Mouse (Mus musculus) CH12.LX (cell line): ENCODE data around the gene Dmxl2. TPM values are rescaled to one million over a fixed set of nuclear protein-coding genes. Genes with fewer than 3 reads are reported as not detected.

Source experiments
- DNase-seq: peaks from one replicate; pipeline ENCODE4 v3.0.0-alpha.2; 2013; ENCODE audit errors: extremely low read depth
- H3K27ac ChIP-seq: 2 replicates; pipeline ENCODE4 v1.5.1; 2012; ENCODE audit warnings: low read depth, mild to moderate bottlenecking, control low read depth, moderate library complexity; ENCODE audit not compliant: insufficient read depth
- H3K27me3 ChIP-seq: replicated peaks from 2 replicates; pipeline ENCODE3; 2012; ENCODE audit warnings: inconsistent platforms
- H3K36me3 ChIP-seq, 2 experiments: replicated peaks in 1 of 2; 2 replicates each; pipeline versions ENCODE3 to v1.6.1; 2012; ENCODE audit warnings: inconsistent platforms in 1 of 2, low read length in 1 of 2, mild to moderate bottlenecking in 1 of 2, mixed read lengths in 1 of 2, moderate library complexity in 1 of 2; ENCODE audit not compliant: control insufficient read depth in 1 of 2, insufficient read depth in 1 of 2
- H3K4me1 ChIP-seq, 2 experiments: 2 replicates each; pipeline ENCODE4 v1.6.1; 2012; ENCODE audit warnings: inconsistent platforms in 1 of 2, moderate library complexity in 1 of 2; ENCODE audit not compliant: insufficient read depth in 2 of 2, control insufficient read depth in 1 of 2
- H3K4me2 ChIP-seq: 2 replicates; pipeline ENCODE4 v1.6.1; 2012; ENCODE audit warnings: low read depth, mild to moderate bottlenecking, control low read depth; ENCODE audit not compliant: poor library complexity, insufficient read depth, severe bottlenecking
- H3K4me3 ChIP-seq, 3 experiments: fragments of 150-350 bp in 1 of 3; sonication (generic) in 1 of 3; replicated peaks in 1 of 3; 2 replicates each; pipeline versions ENCODE3 to v1.5.1; 2011 to 2012; ENCODE audit warnings: low read depth in 2 of 3, low read length in 2 of 3, mild to moderate bottlenecking in 2 of 3, moderate library complexity in 2 of 3, control low read depth in 1 of 3, improper control_type of control experiment in 1 of 3, inconsistent platforms in 1 of 3, mixed read lengths in 1 of 3; ENCODE audit not compliant: poor library complexity in 1 of 3
- H3K79me2 ChIP-seq: replicated peaks from 2 replicates; pipeline ENCODE4 v1.6.1; 2012; ENCODE audit warnings: mild to moderate bottlenecking, moderate library complexity; ENCODE audit not compliant: control insufficient read depth, poor library complexity, insufficient read depth, severe bottlenecking; ENCODE audit errors: extremely low read depth
- H3K9ac ChIP-seq: 2 replicates; pipeline ENCODE4 v1.6.1; 2012; ENCODE audit warnings: low read depth, mild to moderate bottlenecking, control low read depth, moderate library complexity; ENCODE audit not compliant: insufficient read depth
- H3K9me3 ChIP-seq: replicated peaks from 2 replicates; pipeline ENCODE3; 2012; ENCODE audit warnings: low read length, inconsistent platforms, mixed read lengths
- CHD1 ChIP-seq: IDR thresholded peaks from 2 replicates; pipeline ENCODE4 v1.6.1; 2012; ENCODE audit warnings: low read depth, low read length, improper control_type of control experiment, inconsistent platforms
- CHD2 ChIP-seq: IDR thresholded peaks from 2 replicates; pipeline ENCODE4 v1.6.1; 2011; ENCODE audit warnings: low read length, improper control_type of control experiment
- HCFC1 ChIP-seq: IDR thresholded peaks from 2 replicates; pipeline ENCODE4 v1.6.1; 2012; ENCODE audit warnings: low read depth, mild to moderate bottlenecking, inconsistent platforms, low read length, improper control_type of control experiment
- IRF4 ChIP-seq: IDR thresholded peaks from 2 replicates; pipeline ENCODE4 v1.6.1; 2014; ENCODE audit warnings: low read depth, mild to moderate bottlenecking, inconsistent platforms, low read length, improper control_type of control experiment
- KAT2A ChIP-seq: IDR thresholded peaks from 2 replicates; pipeline ENCODE4 v1.6.1; 2012; ENCODE audit warnings: low read length, improper control_type of control experiment, inconsistent platforms; ENCODE audit not compliant: insufficient replicate concordance
- MAFK ChIP-seq: IDR thresholded peaks from 2 replicates; pipeline ENCODE4 v1.6.1; 2011; ENCODE audit warnings: low read length, improper control_type of control experiment; ENCODE audit not compliant: insufficient replicate concordance
- MAX ChIP-seq: IDR thresholded peaks from 2 replicates; pipeline ENCODE4 v1.6.1; 2011; ENCODE audit warnings: low read length, improper control_type of control experiment
- MAZ ChIP-seq: IDR thresholded peaks from 2 replicates; pipeline ENCODE4 v1.6.1; 2012; ENCODE audit warnings: low read depth, mild to moderate bottlenecking, inconsistent platforms, low read length, improper control_type of control experiment, moderate library complexity
- MEF2A ChIP-seq: IDR thresholded peaks from 2 replicates; pipeline ENCODE4 v1.6.1; 2014; ENCODE audit warnings: low read depth, mild to moderate bottlenecking, inconsistent platforms, low read length, improper control_type of control experiment, borderline replicate concordance
- NELFE ChIP-seq: IDR thresholded peaks from 2 replicates; pipeline ENCODE4 v1.6.1; 2011; ENCODE audit warnings: low read depth, low read length, improper control_type of control experiment
- NRF1 ChIP-seq: IDR thresholded peaks from 2 replicates; pipeline ENCODE4 v1.6.1; 2014; ENCODE audit warnings: low read depth, mild to moderate bottlenecking, inconsistent platforms, low read length, improper control_type of control experiment, moderate library complexity
- POLR2AphosphoS2 ChIP-seq: IDR thresholded peaks from 2 replicates; pipeline ENCODE4 v1.6.1; 2011; ENCODE audit warnings: low read depth, low read length, improper control_type of control experiment
- RAD21 ChIP-seq: IDR thresholded peaks from 2 replicates; pipeline ENCODE4 v1.6.1; 2011; ENCODE audit warnings: low read depth, mild to moderate bottlenecking, low read length, improper control_type of control experiment, moderate library complexity
- RCOR1 ChIP-seq: conservative IDR thresholded peaks from 2 replicates; pipeline ENCODE4 v1.6.1; 2012; ENCODE audit warnings: low read depth, mild to moderate bottlenecking, inconsistent platforms, low read length, improper control_type of control experiment
- SIN3A ChIP-seq: IDR thresholded peaks from 2 replicates; pipeline ENCODE4 v1.6.1; 2012; ENCODE audit warnings: low read length, improper control_type of control experiment, inconsistent platforms
- UBTF ChIP-seq: IDR thresholded peaks from 2 replicates; pipeline ENCODE4 v1.6.1; 2012; ENCODE audit warnings: low read depth, mild to moderate bottlenecking, inconsistent platforms, low read length, improper control_type of control experiment, moderate library complexity
- ZC3H11A ChIP-seq: IDR thresholded peaks from 2 replicates; pipeline ENCODE4 v1.6.1; 2012; ENCODE audit warnings: low read depth, mild to moderate bottlenecking, inconsistent platforms, low read length, improper control_type of control experiment
- ZMIZ1 ChIP-seq: IDR thresholded peaks from 2 replicates; pipeline ENCODE4 v1.6.1; 2012; ENCODE audit warnings: low read depth, mild to moderate bottlenecking, inconsistent platforms, low read length, improper control_type of control experiment
- ZNF384 ChIP-seq: IDR thresholded peaks from 2 replicates; pipeline ENCODE4 v1.6.1; 2012; ENCODE audit warnings: low read depth, low read length, improper control_type of control experiment, inconsistent platforms
- dilution Hi-C: fragments of 300-500 bp; cut with MboI; formaldehyde crosslinking; loops from 2 replicates; pipeline ENCODE4 v1.14.3; 2020; ENCODE audit warnings: low sequenced_read_pairs; ENCODE audit not compliant: extremely low pct_unique_long_range_greater_than_20kb, extremely low pct_ligation_motif_present
- in situ Hi-C: fragments of 300-500 bp; cut with MboI; formaldehyde crosslinking; loops from 3 replicates; pipeline ENCODE4 v1.14.3; 2019; ENCODE audit warnings: low sequenced_read_pairs, low pct_ligation_motif_present, low pct_unique_long_range_greater_than_20kb, mixed read lengths
- polyA plus RNA-seq: library from polyadenylated mRNA; unstranded; fragments of >175 nt; gene quantifications from 2 replicates; pipeline ENCODE4 v1.2.1, GENCODE M21; 2012; ENCODE audit warnings: low read depth; ENCODE audit not compliant: insufficient read length
- total RNA-seq, 2 experiments: library from RNA; depleted of rRNA; stranded (reverse); fragments of 300-350 nt in 1 of 2; fragments of >200 nt in 1 of 2; gene quantifications; 2 replicates each; pipeline ENCODE4 v1.2.3; 2012 to 2014

Gene Dmxl2
- total and polyA plus RNA-seq, 3 experiments: 21.8 to 23.7 (median 22.5) TPM

GRCm38 (mm10) chr9:54500832-54501452, 484 bp downstream of the Dmxl2 start:
- TF ChIP-seq UBTF: peak; percentile 80; the same call in 1 of the 2 replicates
- 0 out of 2 replicates have a peak, but pooled peaks have one; percentile 48 for TF ChIP-seq MAX
- TF ChIP-seq RCOR1: 0 out of 2 replicates have a peak, but pooled peaks have one; percentile 52
- TF ChIP-seq CHD1: peak; percentile 75; the same call in 1 of the 2 replicates
- TF ChIP-seq NELFE: peak; percentile 33; the same call in 1 of the 2 replicates
- peak; percentile 37; the same call in 1 of the 2 replicates for TF ChIP-seq IRF4
- peak; percentile 83 for TF ChIP-seq SIN3A
- 0 out of 2 replicates have a peak, but pooled peaks have one; percentile 35 for TF ChIP-seq MAZ
- 0 out of 2 replicates have a peak, but pooled peaks have one; percentile 27 for TF ChIP-seq ZMIZ1
- no peak for TF ChIP-seq NRF1
- TF ChIP-seq ZNF384: peak; percentile 27; the same call in 1 of the 2 replicates
- no peak for TF ChIP-seq ZC3H11A
- TF ChIP-seq POLR2AphosphoS2: no peak
- peak; percentile 12; the same call in 1 of the 2 replicates for TF ChIP-seq HCFC1
- TF ChIP-seq, all 38 proteins: peak for 11
- DNase-seq: peak; percentile 44
- in situ Hi-C loops: no loop called here
- peak overlapping the region; percentile 86 for H3K9ac ChIP-seq
- no peaks in the 10 kb centered on the region for H3K9me3 ChIP-seq
- H3K27me3 ChIP-seq: no peaks in the 10 kb centered on the region
- peaks cover 14% of the 10 kb centered on the region for H3K79me2 ChIP-seq
- peaks cover 0 to 3% of the 10 kb centered on the region in 2 experiments for H3K36me3 ChIP-seq
- H3K27ac ChIP-seq: peak overlapping the region; percentile 59
- peaks cover 3 to 28% of the 10 kb centered on the region in 2 experiments for H3K4me1 ChIP-seq
- peak overlapping the region; percentile 8 for H3K4me2 ChIP-seq
- dilution Hi-C loops: no loop called here
- H3K4me3 ChIP-seq: peak overlapping the region; percentile 59 to 94 (median 82)

GRCm38 (mm10) chr9:54499791-54500190, 1.6 kb downstream of the Dmxl2 start:
- Histone ChIP-seq H3K4me1 (peaks cover 3 to 38% of the 10 kb centered on the region in 2 experiments), H3K9me3 (no peaks in the 10 kb centered on the region), H3K36me3 (peaks cover 0 to 5% of the 10 kb centered on the region in 2 experiments), H3K27me3 (no peaks in the 10 kb centered on the region), H3K79me2 (peaks cover 19% of the 10 kb centered on the region), H3K9ac (peak overlapping the region; percentile 86; the same call in 1 of the 2 replicates), H3K27ac (no peak overlapping the region), H3K4me2 (peak overlapping the region; percentile 93), H3K4me3 (peak overlapping the region in 2 of 3 experiments; percentile 59 to 94)
- in situ Hi-C loops (no loop called here), dilution Hi-C loops (no loop called here)
- DNase-seq: no peak
- TF ChIP-seq MAFK (no peak), RAD21 (no peak), NRF1 (no peak), MEF2A (no peak), CHD2 (peak; percentile 56), ZMIZ1 (no peak), KAT2A (no peak)
